Mouse (Mus musculus): Measurements from ENCODE around the gene Lamc2.

Gene Lamc2

DNA sequence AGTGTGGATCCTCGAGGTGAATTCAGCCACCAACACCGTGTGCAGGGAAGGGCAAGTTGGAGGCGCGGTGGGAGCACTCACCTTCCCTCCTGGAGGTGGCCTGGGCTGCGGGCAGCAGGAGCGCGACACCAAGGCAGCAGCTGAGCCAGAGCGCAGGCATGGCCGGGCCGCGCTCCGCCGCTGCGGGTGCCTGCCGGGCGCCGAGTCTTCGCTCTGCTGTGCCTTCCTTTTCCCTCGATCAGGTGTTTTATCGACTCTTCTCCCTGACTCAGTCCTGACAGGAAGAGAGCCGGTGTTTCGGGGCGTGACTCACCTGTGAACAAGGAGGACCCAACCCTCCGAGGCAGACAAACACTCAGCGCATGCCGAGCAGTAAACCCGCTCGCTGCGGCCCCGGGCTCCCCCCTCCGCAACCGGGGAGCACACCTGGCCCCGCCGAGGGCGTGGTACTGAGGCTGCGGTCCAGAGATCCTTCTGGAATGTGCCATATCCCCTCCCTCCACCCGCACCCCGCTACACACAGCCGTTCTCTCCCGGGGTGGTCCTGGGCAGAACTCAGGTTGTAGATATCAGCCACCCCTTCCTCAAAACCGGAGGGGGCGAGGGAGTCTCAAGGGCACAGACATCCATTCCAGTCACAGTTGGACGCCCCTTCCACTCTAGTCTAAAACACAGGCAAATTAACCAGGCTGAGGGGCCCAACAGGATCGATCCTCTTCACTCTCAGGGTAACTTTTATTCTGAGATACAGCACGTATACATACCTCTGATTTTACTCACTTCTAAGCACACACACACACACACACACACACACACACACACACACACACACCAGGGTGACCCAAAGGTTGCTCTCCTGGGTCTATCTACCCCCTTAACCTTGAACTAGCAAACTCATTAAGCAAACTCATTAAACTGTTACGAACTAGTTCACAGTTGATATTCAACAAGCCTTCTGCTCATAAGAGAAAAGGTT, at the start of gene Lamc2:
Lamc2 (minus strand) TSS at position 620 of the 976 bp plus-strand sequence.
- in situ Hi-C loops (cut with MboI, MseI) = no loop called here

DNA sequence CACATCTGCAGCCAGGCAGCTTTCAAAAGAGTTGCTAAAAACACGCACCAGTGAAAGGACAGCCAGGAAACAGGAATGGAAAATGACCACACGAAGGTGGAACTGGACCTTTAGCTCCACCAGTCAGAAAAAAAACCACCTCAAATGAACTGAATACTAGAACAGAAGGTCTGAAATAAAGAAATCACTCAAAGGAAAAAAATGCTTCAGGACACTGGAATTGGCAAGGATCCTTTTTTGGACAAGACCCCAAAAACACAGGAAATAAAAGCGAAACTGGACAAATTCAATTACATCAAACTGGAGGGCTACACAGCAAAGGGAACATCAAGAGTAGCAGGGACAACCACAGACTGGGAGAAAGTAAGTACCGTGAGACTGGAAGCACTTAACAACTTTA, 49.3 kb upstream of the Lamc2 start:
- in situ Hi-C loops (cut with MboI, MseI) = no loop called here

GRCm38 (mm10) chr1:153231681-153232080, 45.4 kb upstream of the Lamc2 start:
- in situ Hi-C loops (cut with MboI, MseI) = no loop called here

- in situ Hi-C loops (cut with MboI, MseI) = no loop called here
These were observed 41.7 kb upstream of the Lamc2 start for GRCm38 (mm10) chr1:153227916-153228315.

DNA sequence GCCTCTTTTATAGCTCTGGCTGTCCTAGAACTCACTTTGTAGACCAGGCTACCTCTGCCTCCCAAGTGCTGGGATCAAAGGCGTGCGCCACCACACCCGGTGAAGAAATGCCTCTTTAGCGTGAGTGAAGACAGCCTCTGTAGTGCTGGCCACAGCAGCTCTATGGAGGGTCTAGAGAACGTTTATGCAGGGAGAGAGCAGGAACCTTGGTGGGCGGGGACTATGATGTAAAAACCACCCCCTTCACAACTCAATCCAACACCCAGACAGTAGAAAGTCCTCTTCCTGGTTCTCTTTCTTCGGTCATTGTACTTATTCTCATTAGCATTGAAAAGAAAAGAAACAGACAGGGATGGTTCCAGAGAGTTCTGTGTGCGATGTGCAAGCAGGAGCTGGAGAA, 40.8 kb upstream of the Lamc2 start:
- in situ Hi-C loops (cut with MboI, MseI) = no loop called here

DNA sequence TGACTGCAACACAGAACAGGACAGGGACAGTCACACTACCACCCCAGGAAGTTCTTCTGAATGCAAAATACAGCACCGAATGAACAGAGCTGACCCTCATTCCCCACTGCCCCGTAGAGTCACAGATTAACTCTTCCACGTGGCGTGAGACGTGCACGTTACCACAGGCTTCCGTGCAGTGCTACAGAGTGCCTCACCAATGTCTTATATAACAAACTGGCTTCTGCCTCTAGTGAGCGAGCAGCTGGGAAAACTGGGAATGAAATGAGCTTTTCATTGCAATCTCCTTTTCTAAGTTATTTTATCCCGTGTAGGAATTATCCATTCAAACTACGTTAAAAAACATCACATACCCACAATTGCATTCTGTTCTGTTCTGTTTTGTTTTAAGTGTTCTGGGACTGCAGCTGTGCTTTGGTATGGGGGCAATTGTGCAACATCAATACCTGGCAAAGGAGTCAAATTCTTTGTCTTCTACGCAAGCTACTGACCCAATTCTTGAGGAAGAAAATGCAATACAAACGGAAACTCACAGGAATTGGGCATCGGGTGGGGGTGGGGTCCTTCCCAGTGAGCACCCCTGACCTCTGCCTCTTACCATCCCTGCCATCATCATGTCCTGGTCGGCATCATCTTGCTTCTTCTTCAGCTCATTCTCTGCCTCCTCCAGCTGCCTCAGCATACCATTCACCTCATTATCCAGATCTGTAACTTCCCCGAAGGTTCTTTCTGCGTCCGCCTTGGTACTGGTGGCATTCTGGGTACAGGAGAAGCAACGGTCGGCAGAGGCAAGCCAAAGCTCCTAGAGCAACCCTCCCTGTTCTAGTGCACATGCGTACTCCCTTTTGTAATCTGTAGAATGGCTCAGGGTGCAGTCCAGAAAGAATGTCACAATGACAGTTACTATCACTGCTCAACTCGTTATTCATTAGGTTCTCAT, 39.8 kb upstream of the Lamc2 start:
- in situ Hi-C loops (cut with MboI, MseI) = no loop called here

GRCm38 (mm10) chr1:153224331-153224730, 38.1 kb upstream of the Lamc2 start:
- in situ Hi-C loops (cut with MboI, MseI) = no loop called here

DNA sequence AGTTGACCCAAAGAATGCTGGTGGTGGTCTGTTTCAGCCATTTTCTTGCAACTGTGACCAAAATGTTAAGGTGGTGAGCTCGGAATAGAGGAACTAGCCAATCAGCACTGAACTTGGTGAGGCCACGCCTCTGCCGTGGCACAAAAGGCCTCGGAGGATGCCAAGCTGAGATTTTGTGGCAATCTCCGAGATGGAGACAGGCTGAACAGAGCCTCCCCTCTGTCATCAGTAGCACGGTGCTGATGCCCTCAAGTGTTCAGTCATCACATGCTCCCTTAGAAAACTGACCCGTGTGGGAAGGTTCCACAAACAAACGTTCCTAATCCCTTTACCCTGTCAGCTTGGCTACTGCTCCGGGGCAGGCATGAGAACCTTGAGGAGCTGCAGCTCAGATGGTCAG, 33.1 kb upstream of the Lamc2 start:
- in situ Hi-C loops (cut with MboI, MseI) = no loop called here

DNA sequence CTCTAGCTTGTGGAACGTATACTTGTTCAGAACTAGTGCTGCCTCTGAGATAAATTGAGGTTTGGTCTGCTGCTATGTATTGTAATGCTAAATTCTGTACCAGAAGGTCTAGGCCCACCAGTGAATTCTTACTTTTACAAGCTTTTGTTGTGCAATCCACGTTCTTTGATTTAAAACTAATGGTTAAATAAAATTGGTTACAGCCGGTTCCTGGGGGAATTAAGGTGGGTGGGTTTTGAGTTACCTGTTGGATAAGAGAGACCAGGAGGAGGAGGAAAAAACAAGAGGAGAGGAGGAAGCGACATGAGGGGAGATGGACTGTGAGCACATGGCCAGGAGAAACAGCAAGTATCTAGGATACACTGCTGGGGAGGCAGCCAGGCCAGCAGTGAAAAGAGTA, 30.3 kb upstream of the Lamc2 start:
- in situ Hi-C loops (cut with MboI, MseI) = no loop called here

- in situ Hi-C loops (cut with MboI, MseI) = no loop called here
These were observed 29.4 kb upstream of the Lamc2 start for GRCm38 (mm10) chr1:153215676-153216075.

- in situ Hi-C loops (cut with MboI, MseI) = no loop called here
These were observed 24.7 kb upstream of the Lamc2 start for GRCm38 (mm10) chr1:153210992-153211391.

GRCm38 (mm10) chr1:153210198-153210597, 24.0 kb upstream of the Lamc2 start:
- in situ Hi-C loops (cut with MboI, MseI) = no loop called here

DNA sequence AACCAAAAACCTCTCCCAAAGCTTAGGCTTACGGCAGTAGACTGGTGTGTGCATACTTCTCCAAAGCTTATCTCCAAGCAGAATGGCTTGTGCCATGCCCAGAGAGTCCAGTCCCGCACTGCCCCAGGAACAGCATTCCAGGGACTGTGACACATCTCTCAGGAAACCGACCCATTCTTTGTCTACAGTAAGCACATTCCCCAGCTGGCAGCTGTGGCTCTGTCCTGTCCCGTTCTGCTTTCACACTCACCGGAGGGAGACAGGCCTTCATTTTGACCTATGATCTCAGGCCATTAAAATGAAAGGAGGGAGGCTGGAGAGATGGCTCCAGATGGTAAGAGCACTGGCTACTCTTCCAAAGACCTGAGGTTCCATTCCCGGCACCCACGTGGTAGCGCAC, 15.9 kb upstream of the Lamc2 start:
- in situ Hi-C loops (cut with MboI, MseI) = no loop called here

- in situ Hi-C loops (cut with MboI, MseI) = no loop called here
These were observed 15.2 kb upstream of the Lamc2 start for GRCm38 (mm10) chr1:153201448-153201847.

DNA sequence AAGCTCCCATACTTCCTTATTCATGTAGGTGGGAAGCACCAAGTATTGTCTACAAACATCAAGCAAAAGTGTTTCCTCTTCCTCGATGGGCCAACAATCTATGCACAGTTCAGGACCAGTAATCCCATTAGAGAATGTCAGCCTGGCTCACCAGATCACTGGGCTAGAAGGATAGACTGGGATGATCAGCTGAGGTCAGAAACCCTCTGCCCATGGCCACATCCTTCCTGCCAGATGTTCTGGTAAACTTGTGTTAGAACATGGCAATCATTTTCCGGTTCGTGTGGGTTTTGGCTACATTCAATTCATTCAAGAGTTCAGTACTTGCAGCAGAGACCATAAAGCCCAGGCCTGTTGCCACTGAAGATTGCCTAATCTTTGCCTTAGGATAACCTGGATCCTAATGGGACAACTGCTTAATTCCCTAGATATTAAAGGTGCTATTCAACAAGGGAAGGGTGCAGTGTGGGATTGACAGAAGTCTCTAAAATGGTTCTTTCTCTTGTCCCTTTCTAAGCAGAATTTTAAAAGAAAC, 11.1 kb upstream of the Lamc2 start:
- in situ Hi-C loops (cut with MboI, MseI) = no loop called here

- in situ Hi-C loops (cut with MboI, MseI) = no loop called here
These were observed 6.7 kb upstream of the Lamc2 start for GRCm38 (mm10) chr1:153192945-153193344.

GRCm38 (mm10) chr1:153192379-153192778, 6.1 kb upstream of the Lamc2 start:
- in situ Hi-C loops (cut with MboI, MseI) = no loop called here

DNA sequence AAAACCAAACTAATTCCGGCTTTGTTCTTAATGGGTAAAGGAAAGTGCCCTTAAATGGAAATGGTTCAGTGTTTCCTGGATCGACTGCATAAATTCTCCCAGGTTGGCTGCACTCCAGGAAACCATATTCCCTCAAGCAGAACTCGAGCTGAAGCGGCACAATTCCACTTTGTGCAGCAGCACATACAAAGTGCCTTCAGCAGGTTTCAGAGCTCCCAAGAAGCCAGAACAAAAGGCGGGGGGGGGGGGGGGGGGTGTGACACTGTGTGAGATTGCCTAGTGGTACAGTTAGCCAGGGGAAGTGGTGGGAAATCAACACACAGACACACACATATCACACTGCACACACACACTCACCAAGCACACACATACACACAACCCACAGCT, 5.7 kb upstream of the Lamc2 start:
- in situ Hi-C loops (cut with MboI, MseI) = no loop called here

- in situ Hi-C loops (cut with MboI, MseI) = no loop called here
These were observed 5.1 kb upstream of the Lamc2 start for GRCm38 (mm10) chr1:153191237-153191942.

- in situ Hi-C loops (cut with MboI, MseI) = no loop called here
These were observed 1.8 kb upstream of the Lamc2 start for GRCm38 (mm10) chr1:153188081-153188480.

- in situ Hi-C loops (cut with MboI, MseI) = no loop called here
These were observed 5.5 kb downstream of the Lamc2 start for GRCm38 (mm10) chr1:153180586-153181289.
